In genomic region chr1:163177011-163177410, GRCm38 (mm10) we compare ENCODE assay signal across 19 mouse cellular contexts.
"Had no signal": no experiment of that assay in that cellular context is flagged by ENCODE, and none has a peak within 500 bp of the region (broad histone marks: within the 10 kb centered on the region; RNA-seq: fewer than 3 reads in every experiment).

No protein-coding gene starts in this region.

- H3K4me1 ChIP-seq: limb, embryonic 12.5 days; liver, embryonic 13.5 days; lung, embryonic 15.5 days; midbrain, embryonic 12.5 days had no signal

- H3K9me3 ChIP-seq: limb, embryonic 12.5 days; liver, embryonic 13.5 days; lung, embryonic 15.5 days; megakaryocyte, embryonic 14.5 days; midbrain, embryonic 12.5 days had no signal

- H3K27ac ChIP-seq: layer of hippocampus, adult 2 months; left cerebral cortex, adult 2 months; limb, embryonic 12.5 days; liver, embryonic 13.5 days; lung, embryonic 15.5 days; macrophage; midbrain, embryonic 12.5 days had no signal

- H3K27me3 ChIP-seq: limb, embryonic 12.5 days; liver, embryonic 13.5 days; lung, embryonic 15.5 days; megakaryocyte, embryonic 14.5 days; midbrain, embryonic 12.5 days had no signal

- ATAC-seq: liver, postnatal 0 days; midbrain, embryonic 16.5 days had no signal

- H3K9ac ChIP-seq: limb, embryonic 12.5 days; liver, embryonic 13.5 days; liver, postnatal 0 days; lung, embryonic 15.5 days; midbrain, embryonic 12.5 days had no signal

- H3K4me2 ChIP-seq: limb, embryonic 12.5 days; liver, embryonic 13.5 days; lung, embryonic 15.5 days; midbrain, embryonic 12.5 days had no signal

- H3K36me3 ChIP-seq: limb, embryonic 12.5 days; liver, embryonic 13.5 days; lung, embryonic 15.5 days; midbrain, embryonic 12.5 days had no signal

- H3K4me3 ChIP-seq: layer of hippocampus, adult 2 months; left cerebral cortex, adult 2 months; limb, embryonic 12.5 days; liver, embryonic 13.5 days; lung, embryonic 15.5 days; megakaryocyte, embryonic 14.5 days; midbrain, embryonic 12.5 days had no signal

- DNase-seq: kidney, adult 8-10 months; kidney, postnatal 10 days; kidney, postnatal 4 days; liver; liver, embryonic 13.5 days; liver, postnatal 0 days; lung, postnatal 14 days; right cerebral cortex, postnatal 4 days; spleen, adult 18-20 months; thymus, adult 18-20 months; thymus, postnatal 25 days had no signal
